Mouse (Mus musculus) monocyte, adult 5-6 weeks (primary cell): Measurements from ENCODE around the gene Idi2. TPM values are rescaled to one million over a fixed set of nuclear protein-coding genes. Genes with fewer than 3 reads are reported as not detected.
"Not testable (repeated sequence)": the region's sequence is repeated elsewhere in the genome, so short reads cannot be mapped to it uniquely, and the experiment has no call there.

Source experiments
- ATAC-seq: fragments of 153-309, 156-312 bp; replicated peaks from 2 replicates; pipeline ENCODE4 v1.8.0; 2017; ENCODE audit warnings: mild to moderate bottlenecking; ENCODE audit not compliant: low TSS enrichment, insufficient number of reproducible peaks, severe bottlenecking, poor library complexity, low FRiP score
- total RNA-seq: library from RNA; stranded (forward); fragments of 200-1000, 200-491, 200-594 nt; gene quantifications from 3 replicates; pipeline ENCODE4 v1.2.3, GENCODE M21; 2017

Idi2 gene
- not detected in 3 replicates for total RNA-seq

DNA sequence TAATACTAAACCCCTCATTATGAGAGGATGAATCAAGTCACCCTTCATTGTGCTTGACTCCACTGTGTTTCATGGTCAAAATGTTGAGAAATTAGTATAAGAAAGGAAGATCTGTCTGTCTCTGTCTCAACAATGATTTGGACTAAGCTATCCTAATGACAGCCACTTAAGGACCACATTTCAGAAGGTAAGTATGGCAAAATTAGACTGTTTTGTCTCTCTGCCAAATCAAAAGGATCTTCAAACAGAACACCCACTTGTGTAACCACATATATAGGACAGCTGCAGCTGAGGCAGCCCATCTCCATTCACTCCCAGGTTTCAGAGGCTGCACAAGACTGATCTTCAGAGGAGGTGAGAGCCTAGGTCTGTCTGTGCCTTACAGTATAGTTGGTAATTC is at the start of gene Idi2:
Gene Idi2, plus strand, starts transcription at position 301 of the 400 bp plus-strand sequence.
- not testable (repeated sequence) for ATAC-seq

DNA sequence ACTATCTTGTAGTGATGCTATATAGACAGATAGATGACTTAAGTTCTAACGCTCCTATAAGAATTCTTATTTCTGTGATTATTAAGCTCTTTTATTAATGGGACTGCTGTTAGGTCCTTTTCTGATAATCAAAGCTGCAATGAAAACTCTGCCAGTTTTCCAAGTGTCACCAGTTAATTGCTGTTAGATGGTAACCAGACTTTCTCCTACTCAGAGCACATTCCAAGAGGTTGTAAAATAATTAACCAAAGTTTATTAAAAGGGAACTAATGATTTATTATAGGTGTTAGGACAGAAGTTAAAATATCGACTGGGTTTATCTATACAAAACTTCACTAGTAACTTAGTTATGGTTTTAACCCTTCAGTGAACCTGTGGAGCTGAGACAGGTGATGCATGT is 46.7 kb upstream of the Idi2 start:
- ATAC-seq, result not testable (repeated sequence)

DNA sequence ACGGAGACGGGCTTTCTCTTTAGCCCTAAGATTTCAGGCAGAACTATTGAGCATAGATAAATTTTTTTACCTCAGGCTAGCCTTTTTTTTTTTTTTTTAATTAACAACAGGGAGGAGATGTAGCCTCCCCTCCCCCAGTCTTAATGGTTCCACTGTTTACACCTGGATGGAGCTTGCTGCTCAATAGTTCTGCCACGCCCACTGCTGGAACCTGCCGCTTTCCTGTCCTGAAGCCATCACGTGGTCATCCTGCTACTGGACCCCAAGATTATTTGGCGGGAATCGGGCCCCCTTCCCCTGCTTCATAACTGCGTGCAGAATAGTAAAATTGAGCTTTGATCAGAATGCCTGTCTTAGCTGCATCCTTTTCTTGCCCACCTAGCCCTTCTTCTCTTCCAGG is 38.8 kb upstream of the Idi2 start:
- ATAC-seq, result not testable (repeated sequence)

DNA sequence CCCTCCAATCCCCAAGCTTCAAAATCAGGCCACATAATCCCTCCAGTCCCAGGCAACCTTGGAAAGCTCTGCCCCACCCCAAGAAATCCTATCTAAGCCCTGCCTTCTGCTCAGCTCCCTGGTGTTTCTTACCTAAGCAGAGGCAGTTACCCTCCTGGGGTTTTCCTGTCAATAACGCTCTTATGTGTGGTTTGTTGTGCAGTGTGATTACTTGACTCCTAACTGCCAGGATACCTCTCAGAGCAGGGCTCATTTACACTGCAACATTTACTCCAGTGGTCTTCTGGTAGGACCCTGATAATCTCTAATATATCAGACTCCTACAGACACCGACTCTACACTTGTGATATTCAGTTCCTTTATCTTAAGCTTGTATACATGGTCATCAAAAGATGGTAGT is 19.2 kb upstream of the Idi2 start:
- no peak for ATAC-seq

- ATAC-seq, result not testable (repeated sequence)
Observed at GRCm38 (mm10) chr13:8937611-8938140, 15.0 kb upstream of the Idi2 start.

- not testable (repeated sequence) for ATAC-seq
Observed at GRCm38 (mm10) chr13:8941110-8941509, 11.6 kb upstream of the Idi2 start.

DNA sequence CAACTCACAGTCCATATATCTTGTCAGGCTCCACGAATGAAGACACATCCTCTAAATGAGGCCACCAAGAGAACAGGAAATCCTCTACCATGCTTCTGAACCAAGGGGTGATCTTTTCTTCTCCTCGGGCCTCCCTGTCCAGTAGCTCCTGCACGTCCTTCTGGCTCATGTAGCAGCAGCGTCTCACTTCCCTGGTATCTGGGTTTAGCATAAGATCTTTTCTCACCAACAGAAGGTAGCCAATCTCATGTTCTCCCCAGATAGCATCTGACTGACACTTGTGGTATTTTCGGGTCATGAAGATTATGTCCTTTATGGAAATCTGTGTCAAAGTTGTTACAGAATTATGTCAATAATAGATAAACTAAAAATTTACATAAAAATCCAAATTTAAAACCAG is 11.0 kb upstream of the Idi2 start:
- not testable (repeated sequence) for ATAC-seq

GRCm38 (mm10) chr13:8943828-8944227 is 8.8 kb upstream of the Idi2 start:
- ATAC-seq, result not testable (repeated sequence)

GRCm38 (mm10) chr13:8948131-8948530 is 4.5 kb upstream of the Idi2 start, which contains the start of gene Gm9745:
Gene Gm9745 (minus strand): TSS chr13:8948231.
- not testable (repeated sequence) for ATAC-seq

- 0 out of 2 replicates have a peak, but pooled peaks have one; percentile 23 for ATAC-seq
Observed at GRCm38 (mm10) chr13:8955127-8955526, 2.5 kb downstream of the Idi2 start.

GRCm38 (mm10) chr13:8956873-8957272 is 4.2 kb downstream of the Idi2 start:
- not testable (repeated sequence) for ATAC-seq

DNA sequence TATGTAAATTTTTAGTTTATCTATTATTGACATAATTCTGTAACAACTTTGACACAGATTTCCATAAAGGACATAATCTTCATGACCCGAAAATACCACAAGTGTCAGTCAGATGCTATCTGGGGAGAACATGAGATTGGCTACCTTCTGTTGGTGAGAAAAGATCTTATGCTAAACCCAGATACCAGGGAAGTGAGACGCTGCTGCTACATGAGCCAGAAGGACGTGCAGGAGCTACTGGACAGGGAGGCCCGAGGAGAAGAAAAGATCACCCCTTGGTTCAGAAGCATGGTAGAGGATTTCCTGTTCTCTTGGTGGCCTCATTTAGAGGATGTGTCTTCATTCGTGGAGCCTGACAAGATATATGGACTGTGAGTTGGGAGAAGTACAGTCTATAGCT is 6.4 kb downstream of the Idi2 start:
- not testable (repeated sequence) for ATAC-seq

- ATAC-seq, result not testable (repeated sequence)
Observed at GRCm38 (mm10) chr13:8959554-8959953, 6.9 kb downstream of the Idi2 start.

DNA sequence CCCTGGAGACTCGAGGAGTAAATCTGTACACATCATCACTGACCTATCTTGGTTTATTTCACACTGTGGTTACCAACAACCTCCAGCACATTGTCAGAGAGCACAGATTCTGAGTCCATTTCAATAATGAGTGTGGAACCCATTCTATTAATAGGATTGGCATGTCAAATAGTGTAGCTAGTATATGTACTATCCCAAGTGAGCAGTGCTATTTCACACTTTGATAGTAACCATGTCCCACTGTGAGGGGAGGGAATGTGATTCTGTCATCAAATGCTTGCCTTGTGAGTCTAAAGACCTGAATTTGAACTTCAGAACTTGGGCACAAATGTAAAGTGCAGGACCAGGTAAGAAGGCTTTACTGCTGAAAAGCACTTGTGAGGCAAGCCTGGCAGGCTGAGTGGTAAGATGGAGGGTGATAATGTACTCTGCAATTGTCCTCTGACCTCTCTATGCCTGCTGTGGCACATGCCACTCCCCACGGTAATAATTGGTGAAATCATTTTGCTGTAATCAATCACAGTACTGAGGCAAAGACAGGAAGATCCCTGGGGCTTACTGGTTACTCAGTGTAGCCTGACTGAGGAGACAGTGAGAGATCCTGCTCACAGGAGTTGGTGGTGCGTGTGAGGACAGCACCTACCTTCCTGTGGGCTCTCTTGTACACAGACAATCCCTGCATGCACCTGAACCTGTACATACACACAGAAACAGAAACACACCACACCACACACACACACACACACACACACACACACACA is 8.6 kb downstream of the Idi2 start:
- not testable (repeated sequence) for ATAC-seq

DNA sequence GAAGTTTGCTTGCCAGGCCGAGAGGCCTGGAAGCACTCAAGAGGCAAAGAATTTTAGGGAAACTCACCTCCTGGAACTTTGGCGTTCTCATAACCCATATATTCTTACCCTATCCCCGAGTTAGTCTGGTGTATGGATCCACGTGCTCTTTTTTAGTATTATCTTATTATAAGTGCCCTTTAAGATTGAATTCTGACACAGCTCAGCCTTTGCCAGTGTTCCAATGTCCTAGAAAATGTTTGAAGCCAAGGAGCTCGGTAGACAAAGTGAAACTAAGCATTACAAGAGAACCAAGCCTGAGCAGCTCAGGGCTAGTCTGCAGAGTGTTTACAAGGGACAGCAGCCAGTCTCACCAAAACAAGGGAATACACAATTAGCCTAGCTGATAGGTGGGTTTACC is 9.6 kb downstream of the Idi2 start:
- ATAC-seq, result not testable (repeated sequence)

GRCm38 (mm10) chr13:8965224-8965623 is 12.6 kb downstream of the Idi2 start:
- ATAC-seq, result no peak

- no peak for ATAC-seq
Observed at GRCm38 (mm10) chr13:8967742-8968141, 15.1 kb downstream of the Idi2 start.

GRCm38 (mm10) chr13:8972369-8972768 is 19.7 kb downstream of the Idi2 start:
- ATAC-seq, result no peak

DNA sequence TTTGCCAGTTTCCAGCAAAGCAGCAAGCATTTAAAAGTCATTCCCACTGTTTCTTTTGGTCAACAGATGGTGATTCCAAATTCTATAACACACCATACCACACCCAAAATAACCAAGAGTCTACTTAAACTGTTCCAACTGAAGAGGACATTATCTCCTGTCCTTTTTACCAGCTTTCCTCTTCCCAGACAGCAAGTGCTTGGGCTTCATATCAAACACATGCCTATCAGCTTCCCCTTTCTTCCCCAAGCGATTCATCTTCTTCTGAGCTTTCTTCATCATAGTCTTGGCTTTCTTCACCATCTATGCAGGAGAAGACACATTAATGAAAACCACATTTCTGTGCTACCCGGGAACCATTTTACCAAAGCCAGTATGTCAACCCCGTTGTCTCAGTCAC is 20.3 kb downstream of the Idi2 start:
- ATAC-seq, result no peak

GRCm38 (mm10) chr13:8992231-8992630 is 39.6 kb downstream of the Idi2 start:
- no peak for ATAC-seq
